Mouse (Mus musculus): ENCODE measurements around the gene Itfg2. TPM values are rescaled to one million over a fixed set of nuclear protein-coding genes. Genes with fewer than 3 reads are reported as not detected.

Itfg2 gene
- total RNA-seq, 2 experiments from 2014 or later, result 21.1 to 26.3 TPM

- DNase-seq (ENCODE audit: low spot score in 2 of 2), result no peak
Observed at GRCm38 (mm10) chr6:128436356-128437005, 11.8 kb upstream of the Itfg2 start.

GRCm38 (mm10) chr6:128435474-128435873 lies 10.7 kb upstream of the Itfg2 start:
- no peak for DNase-seq (ENCODE audit: low spot score in 2 of 2)

GRCm38 (mm10) chr6:128433566-128433965 lies 8.8 kb upstream of the Itfg2 start:
- DNase-seq (ENCODE audit: low spot score in 2 of 2), result no peak

- no peak for DNase-seq (ENCODE audit: low spot score in 2 of 2)
Observed at GRCm38 (mm10) chr6:128432356-128432915, 7.7 kb upstream of the Itfg2 start.

- DNase-seq (ENCODE audit: low spot score in 2 of 2), result no peak
Observed at GRCm38 (mm10) chr6:128429826-128430225, 5.1 kb upstream of the Itfg2 start.

GRCm38 (mm10) chr6:128429300-128429699 lies 4.6 kb upstream of the Itfg2 start:
- no peak for DNase-seq (ENCODE audit: low spot score in 2 of 2)

GRCm38 (mm10) chr6:128427571-128427970 lies 2.8 kb upstream of the Itfg2 start:
- DNase-seq (ENCODE audit: low spot score in 2 of 2), result no peak

- no peak for DNase-seq (ENCODE audit: low spot score in 2 of 2)
Observed at GRCm38 (mm10) chr6:128425046-128425445, 315 bp upstream of the Itfg2 start.

GRCm38 (mm10) chr6:128423496-128424268 lies 1.0 kb downstream of the Itfg2 start:
- DNase-seq (ENCODE audit: low spot score in 2 of 2), result no peak

GRCm38 (mm10) chr6:128421480-128421879 lies 3.3 kb downstream of the Itfg2 start:
- DNase-seq (ENCODE audit: low spot score in 2 of 2), result no peak

GRCm38 (mm10) chr6:128421036-128421435 lies 3.7 kb downstream of the Itfg2 start:
- peak in 1 of 2 experiments; percentile 44 for DNase-seq (ENCODE audit: low spot score in 2 of 2)

GRCm38 (mm10) chr6:128418076-128418475 lies 6.7 kb downstream of the Itfg2 start:
- no peak for DNase-seq (ENCODE audit: low spot score in 2 of 2)

- DNase-seq (ENCODE audit: low spot score in 2 of 2), result no peak
Observed at GRCm38 (mm10) chr6:128416169-128416568, 8.6 kb downstream of the Itfg2 start.

GRCm38 (mm10) chr6:128411115-128411514 lies 13.6 kb downstream of the Itfg2 start:
- DNase-seq (ENCODE audit: low spot score in 2 of 2), result peak; percentile 67 to 95

GRCm38 (mm10) chr6:128410305-128410704 lies 14.4 kb downstream of the Itfg2 start:
- no peak for DNase-seq (ENCODE audit: low spot score in 2 of 2)

GRCm38 (mm10) chr6:128408544-128409125 lies 16.1 kb downstream of the Itfg2 start:
- no peak for DNase-seq (ENCODE audit: low spot score in 2 of 2)

- no peak for DNase-seq (ENCODE audit: low spot score in 2 of 2)
Observed at GRCm38 (mm10) chr6:128404708-128405107, 20.0 kb downstream of the Itfg2 start.

GRCm38 (mm10) chr6:128399421-128400185 lies 25.1 kb downstream of the Itfg2 start:
- DNase-seq (ENCODE audit: low spot score in 2 of 2), result peak in 1 of 2 experiments; percentile 62

GRCm38 (mm10) chr6:128398996-128399395 lies 25.7 kb downstream of the Itfg2 start, which contains the start of gene Nrip2:
Nrip2 (plus strand) TSS chr6:128399296.
- no peak for DNase-seq (ENCODE audit: low spot score in 2 of 2)

- DNase-seq (ENCODE audit: low spot score in 2 of 2), result peak in 1 of 2 experiments; percentile 57
Observed at GRCm38 (mm10) chr6:128397574-128398261, 27.0 kb downstream of the Itfg2 start.
